Mouse (Mus musculus): Measurements from ENCODE around the gene Ube2l3. TPM values are rescaled to one million over a fixed set of nuclear protein-coding genes. Genes with fewer than 3 reads are reported as not detected.

Ube2l3 gene
- polyA plus RNA-seq, 1 experiment from 2014 or later = 399 TPM

DNA sequence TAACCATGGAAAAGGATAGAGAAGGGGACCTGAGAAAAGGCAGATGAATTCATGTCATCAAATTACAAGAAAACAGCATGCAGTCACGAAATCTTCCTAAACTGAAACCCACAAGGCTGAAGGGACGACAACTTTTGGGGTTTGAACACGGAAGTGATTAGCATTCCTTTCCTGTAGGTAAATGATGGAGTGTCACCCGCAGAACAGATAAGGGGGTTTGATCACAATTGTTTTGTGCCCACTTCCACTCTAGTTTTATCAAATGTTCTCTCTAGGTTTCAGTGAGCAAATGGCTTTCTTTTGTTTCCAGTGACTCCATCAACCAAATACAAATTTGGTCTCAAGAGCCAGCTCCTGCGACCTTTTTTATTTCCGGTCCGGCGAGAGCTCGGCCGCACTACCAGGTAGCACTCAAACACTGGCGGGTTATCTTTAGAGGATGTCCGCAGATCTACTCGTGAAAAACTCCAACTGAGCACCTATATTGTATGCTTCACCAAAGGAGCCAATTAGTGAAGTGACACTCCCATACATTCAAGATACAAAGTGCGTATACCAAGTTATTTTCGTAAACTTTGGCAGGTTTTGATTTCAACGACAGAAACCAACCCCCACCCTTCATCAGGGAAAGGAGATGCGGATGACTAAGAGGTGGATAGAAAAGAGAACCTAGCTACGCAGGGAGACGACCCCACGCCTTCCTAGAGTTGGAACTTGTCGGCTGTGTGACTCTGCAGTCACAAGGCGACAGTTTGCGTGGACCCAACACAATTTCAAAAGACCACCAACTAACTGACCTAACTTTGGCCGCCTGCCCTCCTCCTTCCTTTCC, 2.1 kb downstream of the Ube2l3 start:
- no peaks in the 10 kb centered on the region for H3K9me3 ChIP-seq (ENCODE audit: control insufficient read depth, low read length)
- peak overlapping the region; percentile 84 for H3K4me2 ChIP-seq (ENCODE audit: low read depth, low read length, severe bottlenecking)
- WGBS = 8% methylated on average over 24 of the region's 24 CpGs
- no peaks in the 10 kb centered on the region for H3K36me3 ChIP-seq (ENCODE audit: control insufficient read depth, insufficient read depth, low read length)
- peak overlapping the region; percentile 100 for H3K4me3 ChIP-seq (ENCODE audit: low read depth, low read length)
- peak overlapping the region; percentile 9; the same call in 1 of the 2 replicates for H3K27ac ChIP-seq (ENCODE audit: low read depth, low read length)
- no peak for DNase-seq (ENCODE audit: low spot score)
- peak overlapping the region; percentile 99 for H3K9ac ChIP-seq (ENCODE audit: low read length)
- H3K4me1 ChIP-seq (replicated peaks; ENCODE audit: control insufficient read depth, insufficient read depth, low read length) = peaks cover 5% of the 10 kb centered on the region; the same call in 1 of the 2 replicates
- no peak for ATAC-seq (replicated peaks; ENCODE audit: low FRiP score)
- no peaks in the 10 kb centered on the region for H3K27me3 ChIP-seq (ENCODE audit: control insufficient read depth, insufficient read depth, low read length)

DNA sequence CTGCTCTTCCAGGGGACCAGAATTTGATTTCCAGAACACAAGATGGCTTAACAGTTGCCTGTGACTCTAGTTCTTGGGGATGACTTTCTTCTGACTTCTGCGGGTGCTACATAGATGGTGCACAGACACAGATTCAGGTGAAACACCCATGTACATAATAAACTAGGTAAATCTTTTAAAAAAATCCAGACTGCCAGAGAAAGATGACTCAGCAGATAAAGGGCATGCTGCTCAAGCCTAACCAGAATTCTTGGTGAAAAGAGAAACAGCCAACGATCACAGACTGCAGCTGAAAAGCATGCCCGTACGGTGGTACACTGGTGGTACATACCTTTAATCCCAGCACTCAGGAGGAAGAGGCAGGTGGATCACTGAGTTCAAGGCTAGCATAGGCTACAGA, 8.6 kb downstream of the Ube2l3 start:
- ATAC-seq (replicated peaks; ENCODE audit: low FRiP score) (no peak), DNase-seq (ENCODE audit: low spot score) (no peak)
- Histone ChIP-seq H3K27me3 (ENCODE audit: control insufficient read depth, insufficient read depth, low read length) (no peaks in the 10 kb centered on the region), H3K4me3 (ENCODE audit: low read depth, low read length) (no peak overlapping the region), H3K9me3 (ENCODE audit: control insufficient read depth, low read length) (no peaks in the 10 kb centered on the region), H3K4me1 (replicated peaks; ENCODE audit: control insufficient read depth, insufficient read depth, low read length) (no peaks in the 10 kb centered on the region), H3K36me3 (ENCODE audit: control insufficient read depth, insufficient read depth, low read length) (no peaks in the 10 kb centered on the region; the same call in 1 of the 2 replicates), H3K4me2 (ENCODE audit: low read depth, low read length, severe bottlenecking) (no peak overlapping the region), H3K27ac (ENCODE audit: low read depth, low read length) (no peak overlapping the region), H3K9ac (ENCODE audit: low read length) (no peak overlapping the region)
- WGBS = 98% methylated on average over 4 of the region's 4 CpGs

DNA sequence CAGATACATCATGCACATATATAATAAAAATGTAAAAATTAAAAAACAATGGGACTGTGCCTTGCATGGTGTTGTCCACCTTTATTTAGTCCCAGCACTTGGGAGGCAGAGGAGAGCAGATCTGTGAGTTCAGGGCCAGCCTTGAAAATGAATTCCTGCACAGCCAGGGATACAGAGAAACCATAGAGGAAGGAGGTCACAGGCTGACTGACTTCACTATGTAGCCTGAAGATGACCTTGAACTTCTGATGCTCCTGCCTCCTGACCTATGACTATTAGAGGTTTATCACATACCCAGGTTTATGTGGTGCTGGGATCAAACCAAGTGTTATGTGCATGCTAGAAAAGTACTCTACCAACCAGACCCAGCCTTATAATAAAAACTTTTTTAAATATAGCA, 17.0 kb downstream of the Ube2l3 start:
- DNase-seq (ENCODE audit: low spot score) (no peak), ATAC-seq (replicated peaks; ENCODE audit: low FRiP score) (no peak)
- H3K27me3 ChIP-seq (ENCODE audit: control insufficient read depth, insufficient read depth, low read length) = no peaks in the 10 kb centered on the region
- H3K9me3 ChIP-seq (ENCODE audit: control insufficient read depth, low read length) = no peaks in the 10 kb centered on the region
- H3K36me3 ChIP-seq (ENCODE audit: control insufficient read depth, insufficient read depth, low read length) = no peaks in the 10 kb centered on the region; the same call in 1 of the 2 replicates
- H3K9ac ChIP-seq (ENCODE audit: low read length) = no peak overlapping the region
- H3K27ac ChIP-seq (ENCODE audit: low read depth, low read length) = no peak overlapping the region
- H3K4me2 ChIP-seq (ENCODE audit: low read depth, low read length, severe bottlenecking) = no peak overlapping the region
- no peaks in the 10 kb centered on the region for H3K4me1 ChIP-seq (replicated peaks; ENCODE audit: control insufficient read depth, insufficient read depth, low read length)
- H3K4me3 ChIP-seq (ENCODE audit: low read depth, low read length) = no peak overlapping the region

DNA sequence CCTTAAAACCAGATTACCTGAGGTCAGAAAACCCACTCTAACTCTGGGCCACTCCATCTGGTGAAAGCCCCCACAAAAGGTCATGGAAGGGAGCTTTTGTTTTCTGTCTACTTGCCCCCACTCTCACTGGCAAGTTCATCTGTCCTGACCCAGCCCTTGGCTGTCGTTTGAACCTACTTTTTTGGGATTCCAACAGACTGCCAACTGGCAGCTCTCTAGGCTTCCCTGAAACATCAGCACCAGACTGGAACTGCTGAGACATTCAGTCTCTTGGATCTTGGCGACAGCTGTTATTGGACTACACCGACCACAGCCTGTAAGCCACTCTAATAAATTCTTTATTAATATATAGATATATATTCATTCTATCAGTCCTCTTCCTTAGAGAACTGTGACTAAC, 19.4 kb downstream of the Ube2l3 start:
- no peak for DNase-seq (ENCODE audit: low spot score)
- H3K9me3 ChIP-seq (ENCODE audit: control insufficient read depth, low read length) = no peaks in the 10 kb centered on the region
- H3K4me3 ChIP-seq (ENCODE audit: low read depth, low read length) = no peak overlapping the region
- no peaks in the 10 kb centered on the region for H3K27me3 ChIP-seq (ENCODE audit: control insufficient read depth, insufficient read depth, low read length)
- ATAC-seq (replicated peaks; ENCODE audit: low FRiP score) = no peak
- H3K4me2 ChIP-seq (ENCODE audit: low read depth, low read length, severe bottlenecking) = no peak overlapping the region
- WGBS = 93% methylated on average over 3 of the region's 3 CpGs
- H3K36me3 ChIP-seq (ENCODE audit: control insufficient read depth, insufficient read depth, low read length) = no peaks in the 10 kb centered on the region; the same call in 1 of the 2 replicates
- no peak overlapping the region for H3K9ac ChIP-seq (ENCODE audit: low read length)
- no peak overlapping the region for H3K27ac ChIP-seq (ENCODE audit: low read depth, low read length)
- no peaks in the 10 kb centered on the region for H3K4me1 ChIP-seq (replicated peaks; ENCODE audit: control insufficient read depth, insufficient read depth, low read length)

DNA sequence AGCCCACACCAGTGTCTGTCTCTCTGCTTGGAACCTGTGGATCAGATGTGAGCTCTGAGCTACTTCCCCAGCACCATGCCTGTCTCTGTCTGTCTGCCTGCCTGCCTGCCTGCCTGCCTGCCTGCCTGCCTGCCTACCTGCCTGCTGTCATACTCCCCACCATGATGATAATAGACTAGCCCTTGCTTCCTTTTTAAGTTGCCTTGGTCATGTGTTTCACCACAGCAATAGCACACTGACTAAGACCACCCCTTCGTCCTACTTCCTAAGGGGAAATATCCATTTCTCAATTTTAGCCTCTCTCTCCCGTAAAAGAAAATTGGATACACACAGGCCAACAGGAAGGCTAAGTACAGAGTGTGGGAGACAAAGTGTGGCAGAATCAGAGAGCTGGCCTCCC, 20.3 kb downstream of the Ube2l3 start:
- H3K27me3 ChIP-seq (ENCODE audit: control insufficient read depth, insufficient read depth, low read length) = no peaks in the 10 kb centered on the region
- no peak overlapping the region for H3K4me3 ChIP-seq (ENCODE audit: low read depth, low read length)
- H3K9ac ChIP-seq (ENCODE audit: low read length) = no peak overlapping the region
- DNase-seq (ENCODE audit: low spot score) (no peak), ATAC-seq (replicated peaks; ENCODE audit: low FRiP score) (no peak)
- H3K36me3 ChIP-seq (ENCODE audit: control insufficient read depth, insufficient read depth, low read length) = no peaks in the 10 kb centered on the region; the same call in 1 of the 2 replicates
- H3K9me3 ChIP-seq (ENCODE audit: control insufficient read depth, low read length) = no peaks in the 10 kb centered on the region
- 94% methylated on average over 2 of the region's 2 CpGs for WGBS
- H3K4me1 ChIP-seq (replicated peaks; ENCODE audit: control insufficient read depth, insufficient read depth, low read length) = no peaks in the 10 kb centered on the region
- no peak overlapping the region for H3K4me2 ChIP-seq (ENCODE audit: low read depth, low read length, severe bottlenecking)
- H3K27ac ChIP-seq (ENCODE audit: low read depth, low read length) = no peak overlapping the region

DNA sequence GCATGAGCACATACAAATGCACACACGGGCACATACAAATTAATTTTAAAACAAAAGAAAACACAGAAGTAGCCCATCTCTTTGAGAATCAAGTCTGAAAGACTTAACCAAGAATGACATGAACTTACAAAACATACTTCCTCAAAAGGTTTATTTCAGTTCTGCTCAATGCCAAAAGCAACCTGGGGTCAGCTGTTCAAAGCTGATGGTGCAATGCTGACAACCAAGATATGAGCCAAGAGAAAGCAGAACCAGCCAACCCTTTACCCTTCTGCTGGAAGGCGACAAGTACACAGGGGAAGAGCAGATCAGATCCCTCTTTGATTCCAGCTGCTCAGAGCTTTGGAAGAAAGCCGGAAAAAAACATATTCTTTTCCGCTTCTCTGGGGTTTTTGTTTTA, 21.1 kb downstream of the Ube2l3 start:
- Histone ChIP-seq H3K9me3 (ENCODE audit: control insufficient read depth, low read length) (no peaks in the 10 kb centered on the region), H3K36me3 (ENCODE audit: control insufficient read depth, insufficient read depth, low read length) (no peaks in the 10 kb centered on the region; the same call in 1 of the 2 replicates), H3K27me3 (ENCODE audit: control insufficient read depth, insufficient read depth, low read length) (no peaks in the 10 kb centered on the region), H3K27ac (ENCODE audit: low read depth, low read length) (no peak overlapping the region), H3K4me1 (replicated peaks; ENCODE audit: control insufficient read depth, insufficient read depth, low read length) (no peaks in the 10 kb centered on the region), H3K9ac (ENCODE audit: low read length) (no peak overlapping the region), H3K4me3 (ENCODE audit: low read depth, low read length) (no peak overlapping the region), H3K4me2 (ENCODE audit: low read depth, low read length, severe bottlenecking) (no peak overlapping the region)
- no peak for DNase-seq (ENCODE audit: low spot score)
- ATAC-seq (replicated peaks; ENCODE audit: low FRiP score) = no peak
- 93% methylated on average over 4 of the region's 4 CpGs for WGBS

DNA sequence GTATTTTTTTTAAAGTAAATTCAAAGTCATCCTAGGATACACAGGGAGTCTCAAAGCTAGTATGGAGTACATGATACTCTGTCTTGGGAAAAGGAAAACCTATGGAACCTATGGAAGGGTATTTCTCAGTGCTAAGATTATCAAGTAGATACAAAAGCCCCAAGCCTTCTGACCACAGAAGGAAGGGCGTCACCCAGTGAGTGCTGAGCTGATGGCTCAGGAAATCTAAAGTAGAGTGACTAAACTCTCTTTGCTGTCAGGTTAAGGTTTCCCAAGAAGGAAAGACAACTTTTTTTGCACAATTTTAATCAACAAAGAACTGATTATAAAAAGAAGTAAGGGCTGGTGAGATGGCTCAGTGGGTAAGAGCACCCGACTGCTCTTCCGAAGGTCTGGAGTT, 22.7 kb downstream of the Ube2l3 start:
- Histone ChIP-seq H3K27me3 (ENCODE audit: control insufficient read depth, insufficient read depth, low read length) (no peaks in the 10 kb centered on the region), H3K9me3 (ENCODE audit: control insufficient read depth, low read length) (no peaks in the 10 kb centered on the region), H3K36me3 (ENCODE audit: control insufficient read depth, insufficient read depth, low read length) (no peaks in the 10 kb centered on the region; the same call in 1 of the 2 replicates), H3K27ac (ENCODE audit: low read depth, low read length) (no peak overlapping the region), H3K9ac (ENCODE audit: low read length) (no peak overlapping the region), H3K4me1 (replicated peaks; ENCODE audit: control insufficient read depth, insufficient read depth, low read length) (no peaks in the 10 kb centered on the region), H3K4me2 (ENCODE audit: low read depth, low read length, severe bottlenecking) (no peak overlapping the region), H3K4me3 (ENCODE audit: low read depth, low read length) (no peak overlapping the region)
- DNase-seq (ENCODE audit: low spot score) = no peak
- WGBS = 96% methylated on average over 3 of the region's 3 CpGs
- ATAC-seq (replicated peaks; ENCODE audit: low FRiP score) = no peak

DNA sequence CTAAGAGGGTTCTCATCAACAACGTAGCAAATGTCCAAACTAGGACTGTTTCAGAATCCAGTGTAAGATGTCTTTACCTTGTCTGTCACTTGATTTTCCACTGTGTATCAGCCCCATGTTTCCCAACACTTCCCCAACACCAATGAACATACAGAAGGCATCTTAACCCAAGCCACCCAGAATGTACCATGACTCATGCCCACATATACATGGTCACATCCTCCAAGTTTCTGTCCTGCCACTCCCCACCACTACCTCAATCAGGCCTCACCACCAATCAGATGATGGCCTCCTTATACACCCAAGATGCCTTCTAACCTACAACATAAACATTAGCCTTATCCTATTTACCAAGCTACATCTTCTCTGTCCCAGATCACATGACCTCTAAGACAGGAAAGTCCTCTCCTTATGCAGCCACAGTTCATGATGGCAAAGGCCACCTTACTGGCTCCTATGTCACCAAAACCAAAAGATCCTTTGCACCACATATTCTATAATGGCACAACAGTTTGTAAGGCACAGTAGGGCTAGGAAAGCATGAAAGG, 24.8 kb downstream of the Ube2l3 start:
- WGBS = 95% methylated on average over 1 of the region's 1 CpGs
- DNase-seq (ENCODE audit: low spot score) = no peak
- no peak for ATAC-seq (replicated peaks; ENCODE audit: low FRiP score)
- Histone ChIP-seq H3K9me3 (ENCODE audit: control insufficient read depth, low read length) (no peaks in the 10 kb centered on the region), H3K4me2 (ENCODE audit: low read depth, low read length, severe bottlenecking) (no peak overlapping the region), H3K27ac (ENCODE audit: low read depth, low read length) (no peak overlapping the region), H3K4me1 (replicated peaks; ENCODE audit: control insufficient read depth, insufficient read depth, low read length) (no peaks in the 10 kb centered on the region), H3K36me3 (ENCODE audit: control insufficient read depth, insufficient read depth, low read length) (no peaks in the 10 kb centered on the region; the same call in 1 of the 2 replicates), H3K27me3 (ENCODE audit: control insufficient read depth, insufficient read depth, low read length) (no peaks in the 10 kb centered on the region), H3K4me3 (ENCODE audit: low read depth, low read length) (no peak overlapping the region), H3K9ac (ENCODE audit: low read length) (no peak overlapping the region)

DNA sequence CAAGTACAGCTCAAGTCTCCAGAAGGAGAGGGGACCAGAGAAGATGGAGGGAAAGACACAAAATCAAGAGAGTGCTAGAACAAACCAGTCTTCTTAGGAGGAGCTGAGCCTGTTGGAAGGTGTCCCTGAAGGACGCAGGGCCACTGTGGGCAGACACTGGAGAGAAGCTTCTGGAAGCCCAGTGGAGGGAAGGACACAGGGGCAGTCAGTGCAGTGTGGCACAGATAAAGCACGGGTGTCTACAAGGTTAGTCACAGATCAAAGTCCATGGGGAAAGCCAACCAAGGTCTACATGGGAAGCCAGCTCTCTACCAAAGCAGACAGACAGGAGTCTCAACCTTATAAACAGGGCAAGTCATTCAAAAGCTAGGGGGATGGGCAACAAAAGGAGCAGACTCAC, 26.7 kb downstream of the Ube2l3 start:
- Histone ChIP-seq H3K4me2 (ENCODE audit: low read depth, low read length, severe bottlenecking) (no peak overlapping the region), H3K27ac (ENCODE audit: low read depth, low read length) (no peak overlapping the region), H3K9ac (ENCODE audit: low read length) (no peak overlapping the region), H3K4me3 (ENCODE audit: low read depth, low read length) (no peak overlapping the region), H3K27me3 (ENCODE audit: control insufficient read depth, insufficient read depth, low read length) (no peaks in the 10 kb centered on the region), H3K36me3 (ENCODE audit: control insufficient read depth, insufficient read depth, low read length) (no peaks in the 10 kb centered on the region; the same call in 1 of the 2 replicates), H3K9me3 (ENCODE audit: control insufficient read depth, low read length) (no peaks in the 10 kb centered on the region), H3K4me1 (replicated peaks; ENCODE audit: control insufficient read depth, insufficient read depth, low read length) (no peaks in the 10 kb centered on the region)
- no peak for DNase-seq (ENCODE audit: low spot score)
- ATAC-seq (replicated peaks; ENCODE audit: low FRiP score) = no peak
- WGBS = 94% methylated on average over 2 of the region's 2 CpGs
